Mouse (Mus musculus) G1E (cell line): ENCODE data around the gene Syt8. TPM values are rescaled to one million over a fixed set of nuclear protein-coding genes. Genes with fewer than 3 reads are reported as not detected.

Source experiments
- ATAC-seq: 2 replicates; pipeline ENCODE4 v1.8.0; 2016; ENCODE audit warnings: mild to moderate bottlenecking; ENCODE audit not compliant: insufficient number of reproducible peaks, poor library complexity, low FRiP score, severe bottlenecking; ENCODE audit errors: extremely low read depth
- DNase-seq: peaks from one replicate; pipeline ENCODE4 v3.0.0; 2012; ENCODE audit warnings: low spot score
- H3K27me3 ChIP-seq: 2 replicates; pipeline ENCODE4 v1.6.1; 2012; ENCODE audit warnings: mild to moderate bottlenecking, low read length, inconsistent platforms; ENCODE audit not compliant: insufficient read depth
- H3K36me3 ChIP-seq: replicated peaks from 2 replicates; pipeline ENCODE3; 2012; ENCODE audit warnings: mild to moderate bottlenecking, inconsistent platforms
- H3K4me1 ChIP-seq: 2 replicates; pipeline ENCODE4 v1.6.1; 2012; ENCODE audit warnings: low read depth, low read length, inconsistent platforms, mixed read lengths; ENCODE audit not compliant: insufficient read depth
- H3K4me3 ChIP-seq: 2 replicates; pipeline ENCODE4 v1.5.1; 2012; ENCODE audit warnings: low read depth, mild to moderate bottlenecking, inconsistent platforms, low read length, moderate library complexity, mixed read lengths
- H3K9me3 ChIP-seq: replicated peaks from 2 replicates; pipeline ENCODE4 v1.6.1; 2012; ENCODE audit warnings: inconsistent platforms
- CTCF ChIP-seq: IDR thresholded peaks from 2 replicates; pipeline ENCODE4 v1.5.1; 2012; ENCODE audit warnings: low read depth, low read length, inconsistent platforms, mixed read lengths
- GATA1 ChIP-seq: IDR thresholded peaks from 2 replicates; pipeline ENCODE4 v1.6.1; 2012; ENCODE audit warnings: borderline replicate concordance, low read length, inconsistent platforms, mixed read lengths
- GATA2 ChIP-seq: IDR thresholded peaks from 2 replicates; pipeline ENCODE4 v1.6.1; 2012; ENCODE audit warnings: low read depth, low read length, inconsistent platforms, borderline replicate concordance
- POLR2AphosphoS5 ChIP-seq: IDR thresholded peaks from 2 replicates; pipeline ENCODE4 v1.6.1; 2012; ENCODE audit warnings: low read depth, low read length, inconsistent platforms; ENCODE audit not compliant: insufficient replicate concordance
- TAL1 ChIP-seq: conservative IDR thresholded peaks from 2 replicates; pipeline ENCODE4 v1.6.1; 2012; ENCODE audit warnings: low read depth, low read length, inconsistent platforms, mixed read lengths
- polyA plus RNA-seq: library from polyadenylated mRNA; stranded (reverse); fragments of >175 nt; gene quantifications from 2 replicates; pipeline ENCODE4 v1.2.3, GENCODE M21; 2012
- total RNA-seq, 2 experiments: library from RNA; stranded (forward) in 1 of 2; stranded (reverse) in 1 of 2; fragments of 200-1000 nt in 1 of 2; fragments of >200 nt in 1 of 2; fragmentation: Nextera tagmentation in 1 of 2; gene quantifications; 2 replicates each; pipeline ENCODE4 v1.2.3; 2014 to 2017

The Syt8 gene
- total and polyA plus RNA-seq, 3 experiments = 3.5 TPM; not detected in 2

GRCm38 (mm10) chr7:142475641-142476040 lies 41.0 kb downstream of the Syt8 start:
- no peak for DNase-seq
- Histone ChIP-seq H3K9me3 (no peaks in the 10 kb centered on the region), H3K4me3 (no peak overlapping the region), H3K36me3 (no peaks in the 10 kb centered on the region), H3K4me1 (no peaks in the 10 kb centered on the region), H3K27me3 (peaks cover 48% of the 10 kb centered on the region)
- TF ChIP-seq GATA1 (no peak), POLR2AphosphoS5 (no peak), TAL1 (no peak), CTCF (no peak), GATA2 (no peak)
- ATAC-seq = no peak

GRCm38 (mm10) chr7:142476271-142476670 lies 41.6 kb downstream of the Syt8 start:
- H3K9me3 ChIP-seq = no peaks in the 10 kb centered on the region
- no peaks in the 10 kb centered on the region for H3K36me3 ChIP-seq
- no peaks in the 10 kb centered on the region for H3K4me1 ChIP-seq
- DNase-seq = no peak
- no peak overlapping the region for H3K4me3 ChIP-seq
- no peak for ATAC-seq
- H3K27me3 ChIP-seq = peaks cover 44% of the 10 kb centered on the region
- no peak for TF ChIP-seq GATA2
- TF ChIP-seq POLR2AphosphoS5 = no peak
- TF ChIP-seq TAL1 = no peak
- no peak for TF ChIP-seq GATA1
- TF ChIP-seq CTCF = no peak

- DNase-seq (no peak), ATAC-seq (no peak)
- Histone ChIP-seq H3K4me3 (no peak overlapping the region), H3K4me1 (no peaks in the 10 kb centered on the region), H3K27me3 (peaks cover 38% of the 10 kb centered on the region), H3K36me3 (no peaks in the 10 kb centered on the region), H3K9me3 (no peaks in the 10 kb centered on the region)
- no peak for TF ChIP-seq GATA1
- TF ChIP-seq GATA2 = no peak
- TF ChIP-seq POLR2AphosphoS5 = no peak
- TF ChIP-seq CTCF = no peak
- TF ChIP-seq TAL1 = no peak
These were observed 42.3 kb downstream of the Syt8 start for GRCm38 (mm10) chr7:142476795-142477452.

GRCm38 (mm10) chr7:142478001-142478400 lies 43.4 kb downstream of the Syt8 start:
- H3K4me3 ChIP-seq = no peak overlapping the region
- no peaks in the 10 kb centered on the region for H3K4me1 ChIP-seq
- ATAC-seq (no peak), DNase-seq (no peak)
- no peaks in the 10 kb centered on the region for H3K9me3 ChIP-seq
- H3K27me3 ChIP-seq = peaks cover 31% of the 10 kb centered on the region
- no peak for TF ChIP-seq CTCF
- no peak for TF ChIP-seq POLR2AphosphoS5
- no peak for TF ChIP-seq TAL1
- no peak for TF ChIP-seq GATA1
- no peak for TF ChIP-seq GATA2
- H3K36me3 ChIP-seq = no peaks in the 10 kb centered on the region

- ATAC-seq = no peak
- Histone ChIP-seq H3K9me3 (no peaks in the 10 kb centered on the region), H3K27me3 (peaks cover 28% of the 10 kb centered on the region), H3K36me3 (no peaks in the 10 kb centered on the region), H3K4me3 (no peak overlapping the region), H3K4me1 (no peaks in the 10 kb centered on the region)
- no peak for TF ChIP-seq CTCF
- no peak for TF ChIP-seq GATA1
- no peak for TF ChIP-seq GATA2
- TF ChIP-seq TAL1 = no peak
- no peak for TF ChIP-seq POLR2AphosphoS5
- no peak for DNase-seq
These were observed 43.9 kb downstream of the Syt8 start for GRCm38 (mm10) chr7:142478574-142478973.

- Histone ChIP-seq H3K9me3 (no peaks in the 10 kb centered on the region), H3K4me1 (no peaks in the 10 kb centered on the region), H3K4me3 (no peak overlapping the region), H3K27me3 (peaks cover 25% of the 10 kb centered on the region), H3K36me3 (no peaks in the 10 kb centered on the region)
- ATAC-seq = no peak
- no peak for DNase-seq
- TF ChIP-seq GATA2 (no peak), TAL1 (no peak), POLR2AphosphoS5 (no peak), CTCF (no peak), GATA1 (no peak)
These were observed 44.7 kb downstream of the Syt8 start for GRCm38 (mm10) chr7:142479307-142479706.
